Mouse (Mus musculus): ENCODE measurements around the gene Nlrp4b. TPM values are rescaled to one million over a fixed set of nuclear protein-coding genes. Genes with fewer than 3 reads are reported as not detected.
"Not testable (repeated sequence)": the region's sequence is repeated elsewhere in the genome, so short reads cannot be mapped to it uniquely, and the experiment has no call there.

Gene Nlrp4b
- total RNA-seq (2022): not detected

DNA sequence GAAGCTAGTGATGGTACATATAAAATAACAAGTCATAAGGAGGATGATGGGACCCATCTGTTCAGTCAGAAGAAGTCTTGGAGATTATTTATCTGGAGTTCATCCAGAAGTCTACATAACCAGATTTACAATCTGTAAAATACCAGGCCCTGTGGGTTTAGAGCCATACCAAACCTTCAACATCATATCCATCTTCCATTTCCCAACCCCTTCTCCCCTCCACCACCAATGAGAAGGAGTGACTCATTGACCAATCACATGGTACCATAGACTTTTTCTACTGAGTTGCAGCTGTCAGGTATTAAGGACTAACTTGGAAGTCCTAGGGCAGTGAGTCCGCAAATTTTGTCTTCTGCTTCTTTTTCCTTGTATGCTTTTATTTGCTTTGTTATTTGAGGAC is at the start of gene Nlrp4b:
Gene Nlrp4b, plus strand, starts transcription at position 301 of the 400 bp plus-strand sequence.
- DNase-seq: no peak

DNA sequence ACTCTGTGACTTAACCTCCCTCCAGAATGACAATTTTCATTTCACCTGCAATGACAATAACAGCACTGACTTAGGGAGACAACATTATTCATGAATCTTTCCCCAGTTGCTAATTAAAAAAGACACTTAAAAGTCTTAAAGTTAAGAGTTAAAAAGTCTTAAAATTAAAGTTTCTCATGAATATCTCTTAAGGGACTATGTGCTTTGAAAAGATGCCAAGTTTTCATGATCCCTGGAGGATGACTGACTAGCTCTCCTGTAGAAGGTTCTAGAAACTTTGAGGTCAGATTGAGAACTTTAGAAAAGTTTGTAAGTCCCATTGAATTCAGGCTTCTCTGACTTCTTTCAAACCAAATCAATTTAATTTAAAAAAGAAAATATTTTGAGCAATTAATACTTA is 66.7 kb downstream of the Nlrp4b start, which contains the start of gene Vmn1r71:
Gene Vmn1r71, minus strand, starts transcription at position 101 of the 400 bp plus-strand sequence.
- no peak for DNase-seq

DNA sequence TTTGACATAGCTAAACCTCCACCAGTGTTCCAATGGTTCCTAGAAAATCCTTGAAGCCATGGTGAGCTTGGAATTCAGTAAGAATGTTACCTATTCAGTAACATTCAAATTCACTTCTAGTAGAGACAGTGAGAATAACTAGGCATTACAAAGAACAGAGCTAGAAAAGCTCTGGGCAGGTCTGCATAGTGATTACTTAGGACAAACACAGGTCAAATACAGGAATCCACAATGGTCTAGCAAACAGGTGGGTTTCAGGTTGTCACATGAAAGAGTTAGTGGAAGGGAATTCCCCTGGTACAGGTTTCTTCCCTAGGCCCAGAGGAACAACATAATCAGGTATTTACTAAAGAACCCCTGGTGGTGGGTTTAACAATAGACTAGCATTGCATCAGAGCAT is 70.0 kb downstream of the Nlrp4b start:
- DNase-seq: not testable (repeated sequence)

Other genes with a start within 250 kb of the Nlrp4b start
- gene Vmn1r67, start 244.5 kb upstream of the Nlrp4b start, total RNA-seq (2022): not detected
- 1 to 10 TPM; 2.6 to 5.8 (median 3.6) TPM for gene Zik1, start 192.4 kb upstream of the Nlrp4b start, total RNA-seq (2022)
- gene Vmn1r68, start 129.3 kb upstream of the Nlrp4b start, total RNA-seq (2022): not detected
- gene Vmn1r69, start 74.1 kb upstream of the Nlrp4b start, total RNA-seq (2022): not detected
- gene Vmn1r70, start 56.3 kb upstream of the Nlrp4b start, total RNA-seq (2022): not detected
- gene Vmn1r71, start 66.6 kb downstream of the Nlrp4b start, total RNA-seq (2022): not detected
- gene Zscan4b, start 217.3 kb downstream of the Nlrp4b start, total RNA-seq (2022): not detected